Mouse (Mus musculus) lung, postnatal 10 days (tissue): ENCODE results near the gene Trpm5.

Experiments used
- DNase-seq: peaks from one replicate; pipeline ENCODE4 v3.0.0; 2021

Gene Trpm5

GRCm38 (mm10) chr7:143058221-143058697 is 36.2 kb downstream of the Trpm5 start:
- DNase-seq = peak; percentile 60

GRCm38 (mm10) chr7:143057667-143058220 is 36.7 kb downstream of the Trpm5 start:
- no peak for DNase-seq

GRCm38 (mm10) chr7:143057023-143057422 is 37.4 kb downstream of the Trpm5 start:
- no peak for DNase-seq

DNA sequence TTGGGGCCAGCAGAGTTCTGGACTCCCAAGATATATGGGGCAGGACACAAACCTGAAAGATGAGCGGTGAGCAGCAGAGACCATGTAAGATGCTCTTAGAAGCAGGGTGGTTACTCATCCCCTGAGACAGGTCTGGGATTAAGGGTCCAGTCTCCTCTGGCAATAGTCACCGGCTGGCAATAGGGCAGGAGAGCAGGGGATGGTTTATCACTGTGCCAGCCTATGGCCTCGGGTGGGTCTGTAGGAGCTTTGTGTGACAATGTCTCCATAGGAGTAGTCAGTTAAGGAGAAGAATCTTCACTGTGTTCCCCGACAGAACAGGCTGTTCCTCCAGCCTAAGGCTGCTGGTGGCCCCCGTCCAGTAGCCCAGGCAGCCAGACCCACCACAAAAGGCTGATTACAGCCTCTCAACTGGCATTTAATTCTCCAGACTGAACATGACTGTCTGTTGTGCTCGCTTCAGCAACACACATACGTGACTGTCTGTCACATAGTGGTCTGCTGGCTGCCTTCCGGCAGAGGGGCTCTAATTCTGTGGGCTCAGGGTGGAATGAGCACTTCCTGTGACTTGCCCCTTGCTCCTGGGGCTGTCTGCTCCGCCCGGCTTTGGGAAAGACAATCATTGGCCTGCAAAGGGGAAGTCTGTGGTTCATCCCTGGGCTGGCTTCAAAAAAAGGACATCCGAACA is 38.8 kb downstream of the Trpm5 start:
- peak; percentile 37 for DNase-seq

- no peak for DNase-seq
These were observed 39.4 kb downstream of the Trpm5 start for GRCm38 (mm10) chr7:143055001-143055400.

DNA sequence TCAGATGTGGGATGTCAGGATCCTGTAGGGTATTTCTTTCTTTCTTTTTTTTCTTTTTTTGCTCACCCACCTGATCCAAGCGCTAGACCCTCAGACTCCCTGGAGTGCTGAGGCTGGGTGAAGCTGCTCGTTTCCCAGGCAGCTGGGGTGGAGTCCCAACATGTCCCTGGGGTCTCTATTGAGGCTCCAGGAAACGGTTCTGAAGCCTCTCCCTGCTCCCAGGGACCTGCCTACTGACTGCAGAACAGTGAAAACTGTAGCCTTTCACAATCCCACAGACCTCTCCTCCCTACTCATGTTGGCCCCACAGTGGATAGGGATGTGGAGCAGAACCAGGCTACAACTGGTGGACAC is 39.9 kb downstream of the Trpm5 start:
- DNase-seq = no peak

DNA sequence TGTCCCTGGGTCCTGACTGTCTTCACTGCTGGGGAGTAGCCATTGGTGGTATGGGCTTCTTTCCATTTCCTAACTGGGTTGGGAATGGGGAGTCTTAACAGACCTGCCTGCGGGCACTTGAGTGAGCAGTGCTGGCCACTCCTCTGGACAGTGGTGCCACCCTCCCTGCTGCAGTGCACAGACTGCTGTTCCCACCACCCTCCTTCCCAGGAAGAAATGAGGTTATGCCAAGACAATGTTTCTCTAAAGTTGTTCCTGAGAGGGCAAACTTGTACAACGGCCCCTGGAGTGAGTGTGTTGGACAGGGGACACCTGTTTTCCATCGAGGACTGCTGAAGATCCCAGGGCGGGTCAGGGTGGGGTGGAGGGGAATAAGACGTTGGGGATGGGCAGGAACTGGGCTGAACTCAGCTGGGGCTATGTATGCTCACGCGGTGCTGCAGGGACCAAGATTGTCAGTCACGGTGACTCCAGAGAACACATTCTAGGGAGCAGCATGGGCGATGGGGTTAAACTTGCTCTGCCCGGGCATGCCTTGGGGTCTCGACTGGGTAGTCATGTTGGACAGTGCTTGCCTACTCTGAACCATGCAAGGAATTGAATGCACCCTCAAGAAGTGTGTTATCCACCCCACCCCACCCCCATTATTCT is 40.4 kb downstream of the Trpm5 start:
- DNase-seq = peak; percentile 41

- peak; percentile 86 for DNase-seq
These were observed 41.2 kb downstream of the Trpm5 start for GRCm38 (mm10) chr7:143053008-143053899.

- DNase-seq = peak; percentile 92
These were observed 41.8 kb downstream of the Trpm5 start, which contains the start of gene Cd81 for GRCm38 (mm10) chr7:143052626-143053007. Cd81 (plus strand) TSS chr7:143052739.

DNA sequence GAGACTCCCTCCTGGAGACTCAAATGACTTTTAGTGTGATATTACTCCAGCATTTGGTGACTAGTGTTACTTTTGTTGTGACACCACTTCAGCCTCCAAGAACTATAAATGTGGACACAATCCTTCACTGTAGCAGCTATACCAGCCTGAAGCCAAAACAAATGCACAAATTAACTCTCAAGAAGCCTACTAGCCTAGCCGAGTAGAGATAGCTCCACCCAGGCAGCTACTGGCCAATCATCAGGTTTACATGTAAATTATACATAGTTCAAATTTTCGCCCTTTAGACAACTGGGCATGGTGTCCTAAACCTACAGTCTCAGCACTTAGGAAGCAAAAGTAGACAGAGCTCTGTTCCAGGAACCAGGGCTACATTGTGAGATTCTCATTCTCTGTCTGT is 43.1 kb downstream of the Trpm5 start:
- DNase-seq = no peak

GRCm38 (mm10) chr7:143049841-143050816 is 44.3 kb downstream of the Trpm5 start:
- DNase-seq = peak; percentile 52

GRCm38 (mm10) chr7:143049331-143049730 is 45.1 kb downstream of the Trpm5 start:
- DNase-seq = no peak

GRCm38 (mm10) chr7:143046358-143046757 is 48.1 kb downstream of the Trpm5 start:
- DNase-seq = no peak

DNA sequence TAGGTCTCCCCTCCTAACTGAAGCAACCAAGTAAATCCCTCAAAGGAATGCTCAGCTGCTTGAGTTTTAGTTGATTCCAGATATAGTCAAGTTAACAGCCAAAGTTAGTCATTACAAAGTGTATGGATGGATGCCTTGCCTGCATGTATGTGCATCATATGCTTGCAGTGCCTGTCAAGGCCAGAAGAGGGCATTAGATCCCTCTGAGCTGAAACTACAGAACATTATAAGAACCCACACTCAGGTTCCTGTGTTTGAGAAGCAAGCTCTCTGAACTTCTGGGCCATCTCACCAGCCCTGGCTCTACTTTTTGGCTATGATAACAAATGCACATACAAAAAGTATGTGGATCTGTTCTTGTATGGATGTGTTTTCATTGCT is 49.6 kb downstream of the Trpm5 start:
- no peak for DNase-seq

- DNase-seq = no peak
These were observed 50.2 kb downstream of the Trpm5 start for GRCm38 (mm10) chr7:143044049-143044825.

GRCm38 (mm10) chr7:143042897-143043300 is 51.5 kb downstream of the Trpm5 start:
- DNase-seq = no peak

- DNase-seq = peak; percentile 86
These were observed 52.4 kb downstream of the Trpm5 start for GRCm38 (mm10) chr7:143042089-143042488.

DNA sequence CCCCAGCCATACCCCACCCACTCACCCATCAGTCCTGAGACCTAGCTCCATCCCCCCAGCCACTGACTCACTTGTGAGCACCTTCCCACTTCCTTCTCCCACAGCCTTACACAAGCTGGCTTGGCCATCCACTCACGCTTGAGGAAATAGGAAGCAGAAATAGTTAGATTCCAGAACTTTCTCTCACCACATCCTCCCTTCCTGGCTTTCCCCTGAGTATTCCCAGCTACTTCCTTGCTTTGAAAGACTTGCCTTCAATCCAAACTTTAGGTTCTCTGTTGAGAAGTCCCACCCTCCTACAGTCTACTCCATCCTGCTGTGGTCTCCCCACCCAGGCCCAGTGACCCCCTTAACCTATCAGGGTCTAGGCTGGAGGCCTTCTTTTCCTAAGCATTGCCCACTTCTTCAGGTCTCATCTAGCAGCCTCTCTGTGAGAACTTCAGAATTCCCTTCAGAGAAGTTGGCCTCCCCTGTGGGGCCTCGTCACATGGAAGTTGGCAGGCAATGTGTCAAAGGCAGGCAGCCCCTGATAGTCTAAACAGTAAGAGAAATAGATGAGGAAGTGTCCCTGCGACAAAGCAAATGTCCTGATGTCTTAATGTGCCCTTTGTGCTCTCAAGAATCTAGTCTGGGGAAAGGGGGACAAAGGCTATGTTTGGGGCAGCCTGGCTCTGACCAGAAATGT is 53.2 kb downstream of the Trpm5 start:
- DNase-seq = peak; percentile 61

DNA sequence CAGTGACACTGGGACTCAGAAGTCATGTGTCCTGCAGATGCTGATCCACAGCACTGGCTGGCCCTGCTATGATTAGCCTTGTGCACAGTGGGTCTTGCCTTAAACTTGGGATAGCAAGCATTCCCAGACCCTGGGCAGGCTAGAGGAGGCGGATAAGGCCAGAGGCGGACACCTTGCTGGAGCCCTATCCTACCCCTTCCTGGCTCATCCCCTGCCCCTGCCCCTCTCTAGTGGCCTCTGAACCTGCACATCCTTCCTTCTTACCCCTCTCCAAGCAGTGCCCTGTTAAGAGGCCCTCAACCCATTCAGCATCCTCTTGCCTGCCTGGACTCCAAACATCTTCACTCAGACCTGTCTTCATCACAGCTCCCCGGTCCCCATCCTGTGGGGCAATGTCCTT is 53.9 kb downstream of the Trpm5 start:
- no peak for DNase-seq

GRCm38 (mm10) chr7:143038174-143038931 is 56.1 kb downstream of the Trpm5 start:
- no peak for DNase-seq
